8 mouse cellular contexts compared by ENCODE assay signal in genomic region chr4:135666192-135666975, GRCm38 (mm10). TPM values are rescaled to one million over a fixed set of nuclear protein-coding genes. Genes with fewer than 3 reads are reported as not detected.
A peak's percentile ranks its signal among the peaks of the same experiment; 100 is the strongest.
DNase-seq lines count a peak whose midpoint lies in the region; ATAC-seq and TF ChIP-seq lines count a peak whose summit lies in the region.

No protein-coding gene starts in this region.

- no peak for DNase-seq in heart, adult 9 months (ENCODE audit: low spot score in 2 of 2)
- DNase-seq in right cerebral cortex, postnatal 4 days: peak; percentile 59
- no peak for DNase-seq in right cerebral cortex, postnatal 10 days (ENCODE audit: low spot score in 2 of 2)
- DNase-seq in c-Kit-positive CD71-positive TER-119-positive erythroid progenitor cells, embryonic 14.5 days (ENCODE audit: low spot score): peak; percentile 75
- DNase-seq in liver, adult 2 months (ENCODE audit: extremely low read depth, low read depth, low spot score): peak; percentile 37
- DNase-seq in spleen, adult 12 weeks (ENCODE audit: low spot score): peak; percentile 59
- DNase-seq in cerebellum, adult 9-10 months: no peak

- H3K79me2 ChIP-seq in liver, adult 2 months (ENCODE audit: control insufficient read depth, insufficient read depth, low read length): no peaks in the 10 kb centered on the region

- no peak overlapping the region for H3K4me3 ChIP-seq in heart, embryonic 11.5 days (ENCODE audit: low read depth, low read length)
- H3K4me3 ChIP-seq in liver, adult 2 months (ENCODE audit: insufficient read depth, low read depth, low read length): no peak overlapping the region

- ATAC-seq in heart, embryonic 11.5 days (replicated peaks; ENCODE audit: insufficient number of reproducible peaks, low FRiP score, low TSS enrichment): no peak

- no peaks in the 10 kb centered on the region for H3K36me3 ChIP-seq in heart, embryonic 11.5 days (ENCODE audit: control insufficient read depth, insufficient read depth, low read length)
- H3K36me3 ChIP-seq in liver, adult 2 months (ENCODE audit: control insufficient read depth, insufficient read depth, low read length): no peaks in the 10 kb centered on the region

- TF ChIP-seq CTCF in liver, adult 2 months (IDR thresholded peaks at IDR 0.05; ENCODE audit: low read depth, low read length): peak; percentile 59; the same call in 1 of the 2 replicates

- TF ChIP-seq POLR2A in liver, adult 2 months (IDR thresholded peaks at IDR 0.05; ENCODE audit: extremely low read depth, insufficient read depth, low read length): no peak

- H3K27ac ChIP-seq in heart, embryonic 11.5 days (ENCODE audit: low read depth, low read length): no peak overlapping the region
- no peak overlapping the region for H3K27ac ChIP-seq in liver, adult 2 months (replicated peaks; ENCODE audit: insufficient read depth, low read depth, low read length)

- no peaks in the 10 kb centered on the region; the same call in none of the 2 replicates for H3K27me3 ChIP-seq in heart, embryonic 11.5 days (ENCODE audit: control insufficient read depth, insufficient read depth, low read length)
- H3K27me3 ChIP-seq in liver, adult 2 months (ENCODE audit: control insufficient read depth, insufficient read depth, low read length): no peaks in the 10 kb centered on the region

- H3K4me2 ChIP-seq in heart, embryonic 11.5 days: 0 out of 2 replicates have a peak overlapping the region, but pooled peaks have one; percentile 9

- peaks cover 3% of the 10 kb centered on the region; the same call in 1 of the 2 replicates for H3K4me1 ChIP-seq in heart, embryonic 11.5 days (ENCODE audit: control insufficient read depth, insufficient read depth, low read length)
- H3K4me1 ChIP-seq in liver, adult 2 months (ENCODE audit: control insufficient read depth, insufficient read depth, low read length): no peaks in the 10 kb centered on the region

- WGBS in heart, embryonic 11.5 days (ENCODE audit: insufficient replicate concordance): 47% methylated on average over 17 of the region's 17 CpGs
- WGBS in liver, adult 2 months: 55% methylated on average over 17 of the region's 17 CpGs

- no peaks in the 10 kb centered on the region for H3K9me3 ChIP-seq in heart, embryonic 11.5 days (replicated peaks; ENCODE audit: control insufficient read depth, low read length)

- H3K9ac ChIP-seq in heart, embryonic 11.5 days (ENCODE audit: low read depth, low read length): no peak overlapping the region
- no peak overlapping the region for H3K9ac ChIP-seq in liver, adult 2 months (ENCODE audit: low read depth, low read length)

RNA-seq across cellular contexts. Expression of gene Ifnlr1, which starts 19.7 kb away (rescaled TPM):
- polyA plus RNA-seq in heart, embryonic 11.5 days (2014; fragmentation: Nextera tagmentation; extraction: Ambion mirVana): 0.17 and 0.20 TPM in 2 replicates
- total RNA-seq in liver, adult 2 months (2014; rRNA removed): under 0.01 TPM in 1 of 2 replicates, not detected in the other
- polyA plus RNA-seq in liver, adult 2 months (2012; rRNA removed): 0.06 and 0.14 TPM in 2 replicates

Comparison
In these comparisons a context has a peak if more than half of its experiments do, and no peak if none do; other contexts are left out.
1. DNase-seq: peak in right cerebral cortex, postnatal 4 days (single experiment), c-Kit-positive CD71-positive TER-119-positive erythroid progenitor cells, embryonic 14.5 days (single experiment), liver, adult 2 months (single experiment) and spleen, adult 12 weeks (single experiment); none in heart, adult 9 months (0 of 2), right cerebral cortex, postnatal 10 days (0 of 2) and cerebellum, adult 9-10 months (single experiment).